Mouse (Mus musculus) heart, adult 2 months (tissue): ENCODE measurements around the gene Traf4.

ENCODE experiments used
- CTCF ChIP-seq: fragments of 200-600 bp; IDR thresholded peaks from 2 replicates; pipeline ENCODE4 v1.8.1; 2022; ENCODE audit warnings: antibody characterized with exemption, mild to moderate bottlenecking, moderate library complexity
- EP300 ChIP-seq: fragments of 200-500 bp; IDR thresholded peaks from 2 replicates; pipeline ENCODE4 v1.6.1; 2011; ENCODE audit warnings: low read depth, low read length, control low read depth; ENCODE audit not compliant: insufficient read depth
- POLR2A ChIP-seq: fragments of 200-500 bp; IDR thresholded peaks from 2 replicates; pipeline ENCODE4 v1.6.1; 2011; ENCODE audit warnings: mild to moderate bottlenecking, low read depth, low read length, control low read depth; ENCODE audit not compliant: insufficient read depth

DNA sequence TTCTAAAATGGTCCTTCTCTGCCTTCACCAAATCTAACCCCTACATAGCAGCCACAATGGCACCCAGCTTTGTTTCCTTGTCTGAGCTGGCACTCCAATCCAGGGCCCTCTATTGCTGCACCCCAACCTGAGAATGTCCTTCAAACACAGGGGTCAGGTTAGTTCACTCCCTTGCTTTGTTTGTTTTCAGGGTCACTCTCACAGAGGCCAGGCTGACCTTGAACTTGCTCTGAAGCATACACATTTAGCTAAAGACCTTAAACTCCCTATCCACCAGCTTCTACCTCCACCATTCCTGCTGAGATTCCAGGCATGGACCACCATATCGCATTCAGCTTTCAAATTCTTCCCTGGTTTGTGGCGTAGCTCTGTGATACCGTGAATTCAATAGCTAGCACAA, 9.1 kb upstream of the Traf4 start:
- TF ChIP-seq POLR2A, result no peak
- no peak for TF ChIP-seq CTCF
- TF ChIP-seq EP300, result no peak
